ENCODE assay signal across 28 mouse cellular contexts in genomic region chr3:99850926-99851325, GRCm38 (mm10). TPM values are rescaled to one million over a fixed set of nuclear protein-coding genes. Genes with fewer than 3 reads are reported as not detected.
"Had no signal": no experiment of that assay in that cellular context is flagged by ENCODE, and none has a peak within 500 bp of the region (broad histone marks: within the 10 kb centered on the region; RNA-seq: fewer than 3 reads in every experiment).

No protein-coding gene starts in this region.

- H3K9me3 ChIP-seq: heart, embryonic 13.5 days; heart, embryonic 15.5 days; hindbrain, embryonic 13.5 days; hindbrain, embryonic 15.5 days; kidney, embryonic 15.5 days; limb, embryonic 12.5 days; limb, embryonic 15.5 days had no signal

- ATAC-seq: hindbrain, postnatal 0 days; intestine, embryonic 16.5 days had no signal

- H3K9ac ChIP-seq: heart, embryonic 13.5 days; heart, embryonic 15.5 days; hindbrain, embryonic 13.5 days; hindbrain, embryonic 15.5 days; kidney, embryonic 15.5 days; limb, embryonic 12.5 days; limb, embryonic 15.5 days had no signal

- H3K27me3 ChIP-seq: heart, embryonic 15.5 days; hindbrain, embryonic 13.5 days; hindbrain, embryonic 15.5 days; kidney, embryonic 15.5 days; limb, embryonic 12.5 days; limb, embryonic 15.5 days had no signal

- H3K4me2 ChIP-seq: heart, embryonic 11.5 days; heart, embryonic 13.5 days; heart, embryonic 15.5 days; hindbrain, embryonic 13.5 days; hindbrain, embryonic 15.5 days; kidney, embryonic 15.5 days; limb, embryonic 12.5 days; limb, embryonic 15.5 days had no signal

- H3K4me3 ChIP-seq: heart, adult 2 months; heart, embryonic 13.5 days; heart, embryonic 15.5 days; hindbrain, embryonic 13.5 days; hindbrain, embryonic 15.5 days; kidney, embryonic 15.5 days; limb, embryonic 12.5 days; limb, embryonic 15.5 days had no signal

- H3K4me1 ChIP-seq: heart, embryonic 13.5 days; heart, embryonic 15.5 days; hindbrain, embryonic 13.5 days; hindbrain, embryonic 15.5 days; kidney, embryonic 15.5 days; limb, embryonic 15.5 days had no signal

- H3K27ac ChIP-seq: heart, adult 2 months; heart, embryonic 13.5 days; heart, embryonic 15.5 days; hindbrain, embryonic 13.5 days; hindbrain, embryonic 15.5 days; hindbrain, postnatal 0 days; kidney, embryonic 15.5 days; kidney, postnatal 0 days; limb, embryonic 12.5 days; limb, embryonic 15.5 days had no signal

- DNase-seq: gastrocnemius, postnatal 14 days; gastrocnemius, postnatal 36 days; heart, adult 11 months; heart, adult 2 months; heart, postnatal 14 days; heart, postnatal 36 days; kidney, adult 11 months; kidney, adult 2 months; kidney, adult 9 months; kidney, postnatal 14 days; kidney, postnatal 36 days; layer of hippocampus, adult 9-11 months; layer of hippocampus, postnatal 36 days; left cerebral cortex, postnatal 4 days had no signal

- H3K36me3 ChIP-seq: heart, embryonic 13.5 days; heart, embryonic 15.5 days; hindbrain, embryonic 13.5 days; hindbrain, embryonic 15.5 days; kidney, embryonic 15.5 days; limb, embryonic 12.5 days; limb, embryonic 15.5 days had no signal

RNA-seq across cellular contexts. Expression of gene Spag17, which starts 34.3 kb away (rescaled TPM):
- total RNA-seq: gastrocnemius, adult 18-20 months; gastrocnemius, adult 8-10 months; gastrocnemius, postnatal 14 days; gastrocnemius, postnatal 36 days; heart, adult 2 months; heart, postnatal 36 days had no signal
- polyA plus RNA-seq: large intestine, adult 2 months had no signal
